Comparison of ENCODE assay signal across 22 mouse cellular contexts in genomic region chr6:39237887-39238286, GRCm38 (mm10). TPM values are rescaled to one million over a fixed set of nuclear protein-coding genes. Genes with fewer than 3 reads are reported as not detected.
A peak's percentile ranks its signal among the peaks of the same experiment; 100 is the strongest.
DNase-seq lines count a peak whose midpoint lies in the region; ATAC-seq and TF ChIP-seq lines count a peak whose summit lies in the region.
"Had no signal": no experiment of that assay in that cellular context is flagged by ENCODE, and none has a peak within 500 bp of the region (broad histone marks: within the 10 kb centered on the region; RNA-seq: fewer than 3 reads in every experiment).

No protein-coding gene starts in this region.

- 17% methylated on average over 3 of the region's 3 CpGs for WGBS in intestine, postnatal 0 days
- WGBS in intestine, embryonic 15.5 days: 21% methylated on average over 3 of the region's 3 CpGs
- WGBS in liver, adult 2 months: 11% methylated on average over 3 of the region's 3 CpGs
- 28% methylated on average over 3 of the region's 3 CpGs for WGBS in liver, embryonic 13.5 days (ENCODE audit: insufficient replicate concordance)
- WGBS in liver, postnatal 0 days (ENCODE audit: insufficient replicate concordance): 37% methylated on average over 3 of the region's 3 CpGs
- WGBS in forebrain, embryonic 11.5 days: 68% methylated on average over 3 of the region's 3 CpGs
- 34% methylated on average over 3 of the region's 3 CpGs for WGBS in lung, postnatal 0 days

- H3K36me3 ChIP-seq in intestine, postnatal 0 days (ENCODE audit: control insufficient read depth, insufficient read depth): no peaks in the 10 kb centered on the region
- no peaks in the 10 kb centered on the region for H3K36me3 ChIP-seq in intestine, embryonic 15.5 days
- H3K36me3 ChIP-seq in liver, adult 2 months (ENCODE audit: control insufficient read depth, insufficient read depth, low read length): no peaks in the 10 kb centered on the region
- no peaks in the 10 kb centered on the region for H3K36me3 ChIP-seq in liver, embryonic 13.5 days
- H3K36me3 ChIP-seq in liver, postnatal 0 days (replicated peaks; ENCODE audit: insufficient read depth, low read length): no peaks in the 10 kb centered on the region
- no peaks in the 10 kb centered on the region for H3K36me3 ChIP-seq in forebrain, embryonic 11.5 days (ENCODE audit: control insufficient read depth, insufficient read depth, low read length)
- no peaks in the 10 kb centered on the region for H3K36me3 ChIP-seq in lung, postnatal 0 days (ENCODE audit: insufficient read depth, low read length)
- H3K36me3 ChIP-seq: forebrain, embryonic 10.5 days; hindbrain, embryonic 13.5 days had no signal

- peak; percentile 45 for ATAC-seq in intestine, postnatal 0 days
- no peak for ATAC-seq in intestine, embryonic 15.5 days
- 0 out of 2 replicates have a peak, but pooled peaks have one; percentile 50 for ATAC-seq in liver, embryonic 13.5 days (ENCODE audit: low read depth)
- ATAC-seq in liver, postnatal 0 days: peak; percentile 71
- no peak for ATAC-seq in forebrain, embryonic 11.5 days (replicated peaks; ENCODE audit: low FRiP score)
- no peak for ATAC-seq in lung, postnatal 0 days
- ATAC-seq: forebrain, embryonic 14.5 days; forebrain, postnatal 0 days; Patski had no signal

- H3K27me3 ChIP-seq in intestine, postnatal 0 days (replicated peaks; ENCODE audit: control insufficient read depth, insufficient read depth, low read length): no peaks in the 10 kb centered on the region
- no peaks in the 10 kb centered on the region for H3K27me3 ChIP-seq in intestine, embryonic 15.5 days (replicated peaks)
- no peaks in the 10 kb centered on the region for H3K27me3 ChIP-seq in liver, adult 2 months (ENCODE audit: control insufficient read depth, insufficient read depth, low read length)
- H3K27me3 ChIP-seq in liver, embryonic 13.5 days: 0 out of 2 replicates have a peak, but pooled peaks cover 3% of the 10 kb centered on the region
- no peaks in the 10 kb centered on the region for H3K27me3 ChIP-seq in liver, postnatal 0 days (ENCODE audit: insufficient read depth, low read length)
- H3K27me3 ChIP-seq in forebrain, embryonic 11.5 days (ENCODE audit: control insufficient read depth, insufficient read depth, low read length): no peaks in the 10 kb centered on the region
- H3K27me3 ChIP-seq in lung, postnatal 0 days (replicated peaks; ENCODE audit: insufficient read depth, low read length): no peaks in the 10 kb centered on the region
- H3K27me3 ChIP-seq: Patski had no signal

- TF ChIP-seq EP300 in liver, postnatal 0 days (IDR thresholded peaks at IDR 0.05; ENCODE audit: low read depth): no peak
- no peak for TF ChIP-seq EP300 in lung, postnatal 0 days (IDR thresholded peaks at IDR 0.05)

- TF ChIP-seq POLR2A in liver, adult 2 months (IDR thresholded peaks at IDR 0.05; ENCODE audit: extremely low read depth, insufficient read depth, low read length): no peak

- no peaks in the 10 kb centered on the region for H3K9me3 ChIP-seq in intestine, postnatal 0 days (ENCODE audit: control insufficient read depth)
- H3K9me3 ChIP-seq in intestine, embryonic 15.5 days: no peaks in the 10 kb centered on the region
- H3K9me3 ChIP-seq in liver, embryonic 13.5 days (replicated peaks): no peaks in the 10 kb centered on the region
- H3K9me3 ChIP-seq in liver, postnatal 0 days (ENCODE audit: low read length): no peaks in the 10 kb centered on the region
- no peaks in the 10 kb centered on the region for H3K9me3 ChIP-seq in forebrain, embryonic 11.5 days (ENCODE audit: control insufficient read depth, low read length)
- no peaks in the 10 kb centered on the region for H3K9me3 ChIP-seq in lung, postnatal 0 days (ENCODE audit: low read length)
- H3K9me3 ChIP-seq: forebrain, embryonic 10.5 days; hindbrain, embryonic 13.5 days had no signal

- H3K9ac ChIP-seq in intestine, postnatal 0 days (ENCODE audit: low read depth, low read length): no peak overlapping the region
- no peak overlapping the region for H3K9ac ChIP-seq in intestine, embryonic 15.5 days
- no peak overlapping the region for H3K9ac ChIP-seq in liver, adult 2 months (ENCODE audit: low read depth, low read length)
- no peak overlapping the region for H3K9ac ChIP-seq in liver, embryonic 13.5 days
- no peak overlapping the region for H3K9ac ChIP-seq in liver, postnatal 0 days (replicated peaks)
- H3K9ac ChIP-seq in forebrain, embryonic 11.5 days (ENCODE audit: low read length): no peak overlapping the region
- H3K9ac ChIP-seq in lung, postnatal 0 days (replicated peaks; ENCODE audit: low read depth): no peak overlapping the region
- H3K9ac ChIP-seq: forebrain, postnatal 0 days; hindbrain, embryonic 13.5 days had no signal

- H3K4me1 ChIP-seq in intestine, postnatal 0 days (replicated peaks; ENCODE audit: control insufficient read depth, insufficient read depth, low read length): peaks cover 9% of the 10 kb centered on the region
- H3K4me1 ChIP-seq in intestine, embryonic 15.5 days (replicated peaks): peaks cover 6% of the 10 kb centered on the region
- peaks cover 9% of the 10 kb centered on the region for H3K4me1 ChIP-seq in liver, adult 2 months (ENCODE audit: control insufficient read depth, insufficient read depth, low read length)
- H3K4me1 ChIP-seq in liver, embryonic 13.5 days (replicated peaks): 0 out of 2 replicates have a peak, but pooled peaks cover 5% of the 10 kb centered on the region
- peaks cover 6% of the 10 kb centered on the region for H3K4me1 ChIP-seq in liver, postnatal 0 days (ENCODE audit: insufficient read depth)
- no peaks in the 10 kb centered on the region for H3K4me1 ChIP-seq in forebrain, embryonic 11.5 days (replicated peaks; ENCODE audit: control insufficient read depth, insufficient read depth, low read length)
- H3K4me1 ChIP-seq in lung, postnatal 0 days (ENCODE audit: insufficient read depth, low read depth, low read length): peaks cover 4% of the 10 kb centered on the region; the same call in 1 of the 2 replicates

- no peak overlapping the region for H3K4me2 ChIP-seq in intestine, postnatal 0 days (replicated peaks; ENCODE audit: low read depth)
- no peak overlapping the region for H3K4me2 ChIP-seq in intestine, embryonic 15.5 days (replicated peaks)
- H3K4me2 ChIP-seq in liver, embryonic 13.5 days: no peak overlapping the region
- H3K4me2 ChIP-seq in liver, postnatal 0 days (ENCODE audit: low read depth, low read length): no peak overlapping the region
- H3K4me2 ChIP-seq in forebrain, embryonic 11.5 days (ENCODE audit: low read depth, low read length, severe bottlenecking): no peak overlapping the region
- no peak overlapping the region for H3K4me2 ChIP-seq in lung, postnatal 0 days (replicated peaks; ENCODE audit: low read depth, low read length)
- H3K4me2 ChIP-seq: heart, embryonic 11.5 days; hindbrain, embryonic 13.5 days had no signal

- TF ChIP-seq CTCF in intestine, postnatal 0 days (IDR thresholded peaks at IDR 0.05; ENCODE audit: low read depth): no peak
- no peak for TF ChIP-seq CTCF in liver, adult 2 months (IDR thresholded peaks at IDR 0.05; ENCODE audit: low read depth, low read length)
- TF ChIP-seq CTCF in liver, postnatal 0 days (IDR thresholded peaks at IDR 0.05; ENCODE audit: low read depth): no peak
- TF ChIP-seq CTCF in lung, postnatal 0 days (IDR thresholded peaks at IDR 0.05): no peak

- peak; percentile 61 for DNase-seq in liver, adult 2 months (ENCODE audit: extremely low read depth, low read depth, low spot score)
- DNase-seq in liver: no peak
- DNase-seq in liver, embryonic 13.5 days: no peak
- DNase-seq in liver, postnatal 0 days: no peak
- DNase-seq in forebrain, embryonic 11.5 days (ENCODE audit: low spot score): no peak
- no peak for DNase-seq in lung, postnatal 0 days (ENCODE audit: low spot score)
- DNase-seq: adrenal gland, postnatal 10 days; adrenal gland, postnatal 36 days; cerebellum, adult 18-20 months; cerebellum, adult 9-10 months; cerebellum, postnatal 14 days; forebrain, postnatal 0 days; gastrocnemius, adult 2 months; gastrocnemius, postnatal 14 days; heart, adult 11 months had no signal

- no peaks in the 10 kb centered on the region for H3K79me2 ChIP-seq in liver, adult 2 months (ENCODE audit: control insufficient read depth, insufficient read depth, low read length)

- no peak overlapping the region for H3K27ac ChIP-seq in intestine, postnatal 0 days (ENCODE audit: low read depth, low read length)
- no peak overlapping the region for H3K27ac ChIP-seq in intestine, embryonic 15.5 days
- no peak overlapping the region for H3K27ac ChIP-seq in liver, adult 2 months (replicated peaks; ENCODE audit: insufficient read depth, low read depth, low read length)
- no peak overlapping the region for H3K27ac ChIP-seq in liver, embryonic 13.5 days
- no peak overlapping the region for H3K27ac ChIP-seq in liver, postnatal 0 days (ENCODE audit: low read depth)
- no peak overlapping the region for H3K27ac ChIP-seq in forebrain, embryonic 11.5 days (ENCODE audit: low read depth, low read length)
- H3K27ac ChIP-seq in lung, postnatal 0 days (ENCODE audit: low read length): no peak overlapping the region
- H3K27ac ChIP-seq: forebrain, embryonic 10.5 days; gastrocnemius, adult 2 months; hindbrain, embryonic 13.5 days had no signal

- H3K4me3 ChIP-seq in intestine, postnatal 0 days (ENCODE audit: low read depth, low read length): no peak overlapping the region
- H3K4me3 ChIP-seq in intestine, embryonic 15.5 days (replicated peaks): no peak overlapping the region
- no peak overlapping the region for H3K4me3 ChIP-seq in liver, adult 2 months (ENCODE audit: insufficient read depth, low read depth, low read length)
- no peak overlapping the region for H3K4me3 ChIP-seq in liver, embryonic 13.5 days (replicated peaks)
- H3K4me3 ChIP-seq in liver, postnatal 0 days (ENCODE audit: low read depth, low read length): no peak overlapping the region
- no peak overlapping the region for H3K4me3 ChIP-seq in forebrain, embryonic 11.5 days (ENCODE audit: low read depth, low read length)
- H3K4me3 ChIP-seq in lung, postnatal 0 days (ENCODE audit: low read depth, low read length): no peak overlapping the region
- H3K4me3 ChIP-seq: forebrain, embryonic 10.5 days; gastrocnemius, adult 2 months; hindbrain, embryonic 13.5 days had no signal

RNA-seq across cellular contexts. Expression of gene Kdm7a, which starts 31.3 kb away (rescaled TPM):
- polyA plus RNA-seq in intestine, postnatal 0 days (2015; fragmentation: Nextera tagmentation; extraction: Ambion mirVana): 2.3 and 2.9 TPM in 2 replicates
- 4.9 and 5.1 TPM in 2 replicates for polyA plus RNA-seq in intestine, embryonic 15.5 days (2015; fragmentation: Nextera tagmentation; extraction: Ambion mirVana)
- 9.1 and 9.5 TPM in 2 replicates for total RNA-seq in liver, adult 2 months (2014; rRNA removed)
- polyA plus RNA-seq in liver, adult 2 months (2012; rRNA removed): 1.1 and 1.4 TPM in 2 replicates
- polyA plus RNA-seq in liver, embryonic 13.5 days (2015; fragmentation: Nextera tagmentation; extraction: Ambion mirVana): 9.1 and 11.6 TPM in 2 replicates
- 3.6 and 4.2 TPM in 2 replicates for polyA plus RNA-seq in liver, postnatal 0 days (2015; fragmentation: Nextera tagmentation; extraction: Ambion mirVana)
- 14.4 and 16.3 TPM in 2 replicates for polyA plus RNA-seq in forebrain, embryonic 11.5 days (2014; fragmentation: Nextera tagmentation; extraction: Ambion mirVana)
- polyA plus RNA-seq in lung, postnatal 0 days (2015; fragmentation: Nextera tagmentation; extraction: Ambion mirVana): 5.1 and 6.7 TPM in 2 replicates

Comparison
In these comparisons a context has a peak if more than half of its experiments do, and no peak if none do; other contexts are left out.
1. ATAC-seq: peak in intestine, postnatal 0 days (single experiment), liver, embryonic 13.5 days (single experiment) and liver, postnatal 0 days (single experiment); none in intestine, embryonic 15.5 days (single experiment), forebrain, embryonic 11.5 days (single experiment) and lung, postnatal 0 days (single experiment).